In the genomic region with DNA sequence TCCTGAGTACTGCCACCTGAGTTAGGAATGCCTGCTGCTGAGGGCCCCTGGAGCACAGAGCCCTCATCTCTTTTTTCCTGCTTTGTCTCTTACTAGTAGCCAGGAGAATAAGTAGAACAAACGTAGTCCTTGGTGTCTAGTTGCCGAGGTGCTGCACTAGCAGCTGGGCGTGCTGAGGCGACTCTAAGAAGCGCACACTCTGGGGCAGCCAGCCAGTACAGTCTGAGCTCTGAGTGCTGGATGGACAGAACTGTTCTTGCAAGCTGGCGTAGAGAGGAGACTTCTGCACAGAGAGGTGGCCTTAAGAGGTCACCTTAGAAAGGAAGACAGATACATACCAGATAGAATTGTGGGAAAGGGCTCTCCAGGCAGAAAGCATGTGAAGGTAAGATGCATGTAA, we compare ENCODE assay signal across 9 mouse cellular contexts. TPM values are rescaled to one million over a fixed set of nuclear protein-coding genes. Genes with fewer than 3 reads are reported as not detected.
A peak's percentile ranks its signal among the peaks of the same experiment; 100 is the strongest.
DNase-seq lines count a peak whose midpoint lies in the region; ATAC-seq lines count a peak whose summit lies in the region.
"Had no signal": no experiment of that assay in that cellular context is flagged by ENCODE, and none has a peak within 500 bp of the region (broad histone marks: within the 10 kb centered on the region; RNA-seq: fewer than 3 reads in every experiment).

No protein-coding gene starts in this region.

- H3K9me3 ChIP-seq in hindbrain, embryonic 15.5 days: no peaks in the 10 kb centered on the region
- no peaks in the 10 kb centered on the region for H3K9me3 ChIP-seq in hindbrain, embryonic 13.5 days
- no peaks in the 10 kb centered on the region for H3K9me3 ChIP-seq in heart, embryonic 16.5 days (replicated peaks; ENCODE audit: control insufficient read depth, low read length)
- no peaks in the 10 kb centered on the region for H3K9me3 ChIP-seq in forebrain, embryonic 11.5 days (ENCODE audit: control insufficient read depth, low read length)
- H3K9me3 ChIP-seq: stomach, embryonic 15.5 days had no signal

- no peak overlapping the region for H3K9ac ChIP-seq in hindbrain, embryonic 15.5 days
- no peak overlapping the region for H3K9ac ChIP-seq in hindbrain, embryonic 13.5 days
- H3K9ac ChIP-seq in heart, embryonic 16.5 days (ENCODE audit: low read length): 0 out of 2 replicates have a peak overlapping the region, but pooled peaks have one; percentile 11
- H3K9ac ChIP-seq in forebrain, embryonic 11.5 days (ENCODE audit: low read length): no peak overlapping the region
- H3K9ac ChIP-seq: stomach, embryonic 15.5 days had no signal

- WGBS in hindbrain, embryonic 15.5 days: 79% methylated on average over 6 of the region's 6 CpGs
- 76% methylated on average over 6 of the region's 6 CpGs for WGBS in hindbrain, embryonic 13.5 days
- 64% methylated on average over 6 of the region's 6 CpGs for WGBS in heart, embryonic 16.5 days
- WGBS in forebrain, embryonic 11.5 days: 84% methylated on average over 6 of the region's 6 CpGs

- 0 out of 2 replicates have a peak overlapping the region, but pooled peaks have one; percentile 14 for H3K27ac ChIP-seq in hindbrain, embryonic 15.5 days (replicated peaks)
- no peak overlapping the region for H3K27ac ChIP-seq in hindbrain, embryonic 13.5 days
- H3K27ac ChIP-seq in heart, embryonic 16.5 days (ENCODE audit: low read length): peak overlapping the region; percentile 21; the same call in 1 of the 2 replicates
- no peak overlapping the region for H3K27ac ChIP-seq in forebrain, embryonic 11.5 days (ENCODE audit: low read depth, low read length)
- H3K27ac ChIP-seq: stomach, embryonic 15.5 days had no signal

- H3K4me2 ChIP-seq in hindbrain, embryonic 15.5 days: no peak overlapping the region
- no peak overlapping the region for H3K4me2 ChIP-seq in hindbrain, embryonic 13.5 days
- H3K4me2 ChIP-seq in heart, embryonic 16.5 days (ENCODE audit: low read depth, low read length): peak overlapping the region; percentile 4; the same call in 1 of the 2 replicates
- H3K4me2 ChIP-seq in forebrain, embryonic 11.5 days (ENCODE audit: low read depth, low read length, severe bottlenecking): no peak overlapping the region
- H3K4me2 ChIP-seq: stomach, embryonic 15.5 days had no signal

- H3K4me1 ChIP-seq in hindbrain, embryonic 15.5 days (replicated peaks): peaks cover 53% of the 10 kb centered on the region
- H3K4me1 ChIP-seq in hindbrain, embryonic 13.5 days (replicated peaks): peaks cover 67% of the 10 kb centered on the region
- H3K4me1 ChIP-seq in heart, embryonic 16.5 days (ENCODE audit: control insufficient read depth, insufficient read depth, low read length): peaks cover 52% of the 10 kb centered on the region
- peaks cover 16% of the 10 kb centered on the region for H3K4me1 ChIP-seq in forebrain, embryonic 11.5 days (replicated peaks; ENCODE audit: control insufficient read depth, insufficient read depth, low read length)

- no peaks in the 10 kb centered on the region for H3K27me3 ChIP-seq in hindbrain, embryonic 15.5 days
- H3K27me3 ChIP-seq in hindbrain, embryonic 13.5 days: no peaks in the 10 kb centered on the region
- H3K27me3 ChIP-seq in heart, embryonic 16.5 days (ENCODE audit: control insufficient read depth, insufficient read depth, low read length): no peaks in the 10 kb centered on the region
- H3K27me3 ChIP-seq in forebrain, embryonic 11.5 days (ENCODE audit: control insufficient read depth, insufficient read depth, low read length): no peaks in the 10 kb centered on the region
- H3K27me3 ChIP-seq: stomach, embryonic 15.5 days had no signal

- no peak overlapping the region for H3K4me3 ChIP-seq in hindbrain, embryonic 15.5 days
- H3K4me3 ChIP-seq in hindbrain, embryonic 13.5 days: no peak overlapping the region
- no peak overlapping the region for H3K4me3 ChIP-seq in heart, embryonic 16.5 days (ENCODE audit: low read length)
- no peak overlapping the region for H3K4me3 ChIP-seq in forebrain, embryonic 11.5 days (ENCODE audit: low read depth, low read length)
- H3K4me3 ChIP-seq: stomach, embryonic 15.5 days had no signal

- ATAC-seq in hindbrain, embryonic 15.5 days (ENCODE audit: low FRiP score, low read depth): no peak
- no peak for ATAC-seq in hindbrain, embryonic 13.5 days (ENCODE audit: low FRiP score)
- ATAC-seq in heart, embryonic 16.5 days (replicated peaks; ENCODE audit: extremely low read depth, insufficient read depth, low FRiP score): no peak
- ATAC-seq in forebrain, embryonic 11.5 days (replicated peaks; ENCODE audit: low FRiP score): no peak

- H3K36me3 ChIP-seq in hindbrain, embryonic 15.5 days: no peaks in the 10 kb centered on the region
- 0 out of 2 replicates have a peak, but pooled peaks cover 11% of the 10 kb centered on the region for H3K36me3 ChIP-seq in hindbrain, embryonic 13.5 days
- H3K36me3 ChIP-seq in heart, embryonic 16.5 days (ENCODE audit: control insufficient read depth, insufficient read depth): no peaks in the 10 kb centered on the region
- no peaks in the 10 kb centered on the region for H3K36me3 ChIP-seq in forebrain, embryonic 11.5 days (ENCODE audit: control insufficient read depth, insufficient read depth, low read length)
- H3K36me3 ChIP-seq: stomach, embryonic 15.5 days had no signal

- peak; percentile 28 for DNase-seq in urinary bladder, postnatal 14 days (ENCODE audit: low spot score)
- no peak for DNase-seq in urinary bladder, adult 2 months (ENCODE audit: low spot score)
- DNase-seq in forebrain, embryonic 11.5 days (ENCODE audit: low spot score): no peak
- no peak for DNase-seq in thymus, postnatal 4 days
- DNase-seq: right cerebral cortex, adult 18-20 months had no signal

RNA-seq across cellular contexts. Expression of a gene that starts 4.4 kb away (rescaled TPM):
- 18.4 and 18.5 TPM in 2 replicates for polyA plus RNA-seq in hindbrain, embryonic 15.5 days (2015; fragmentation: Nextera tagmentation; extraction: Ambion mirVana)
- 16.9 and 17.9 TPM in 2 replicates for polyA plus RNA-seq in hindbrain, embryonic 13.5 days (2015; fragmentation: Nextera tagmentation; extraction: Ambion mirVana)
- 67.7 and 73.5 TPM in 2 replicates for polyA plus RNA-seq in urinary bladder, adult 2 months (2012; rRNA removed)
- 75.1 and 76.4 TPM in 2 replicates for polyA plus RNA-seq in heart, embryonic 16.5 days (2015; fragmentation: Nextera tagmentation; extraction: Ambion mirVana)
- 24.4 and 25.2 TPM in 2 replicates for polyA plus RNA-seq in forebrain, embryonic 11.5 days (2014; fragmentation: Nextera tagmentation; extraction: Ambion mirVana)

Comparison
In these comparisons a context has a peak if more than half of its experiments do, and no peak if none do; other contexts are left out.
1. H3K27ac ChIP-seq: peak in hindbrain, embryonic 15.5 days (single experiment) and heart, embryonic 16.5 days (single experiment); none in hindbrain, embryonic 13.5 days (single experiment) and forebrain, embryonic 11.5 days (single experiment).